Mouse (Mus musculus) hindbrain, embryonic 16.5 days (tissue): ENCODE measurements at regions not wholly inside any gene's neighbourhood (a gene's known extent, or its start where the extent isn't known, plus 50 kb on each side); places are given as distances from the start of the nearest gene placed in this dataset.
A peak's percentile ranks its signal among the peaks of the same experiment; 100 is the strongest.

Experiments used
- ATAC-seq: fragments of 200-750 bp; cut with Nextera tagmentation; 2 replicates; pipeline ENCODE4 v1.8.0; 2017; ENCODE audit warnings: moderate TSS enrichment, moderate library complexity
- H3K27ac ChIP-seq: fragments of 300-500 bp; sonication (generic); 2 replicates; pipeline ENCODE4 v1.5.1; 2014; ENCODE audit warnings: low read depth, mild to moderate bottlenecking, control low read depth, low read length, moderate library complexity
- H3K27me3 ChIP-seq: fragments of 300-500 bp; sonication (generic); replicated peaks from 2 replicates; pipeline ENCODE4 v1.6.1; 2014; ENCODE audit warnings: low read length; ENCODE audit not compliant: control insufficient read depth, insufficient read depth
- H3K36me3 ChIP-seq: fragments of 300-500 bp; sonication (generic); 2 replicates; pipeline ENCODE4 v1.6.1; 2014; ENCODE audit warnings: mild to moderate bottlenecking, low read length, moderate library complexity, mixed read lengths; ENCODE audit not compliant: control insufficient read depth, insufficient read depth
- H3K4me1 ChIP-seq: fragments of 300-500 bp; sonication (generic); 2 replicates; pipeline ENCODE4 v1.6.1; 2014; ENCODE audit warnings: low read depth, low read length; ENCODE audit not compliant: control insufficient read depth, insufficient read depth
- H3K4me2 ChIP-seq: fragments of 300-500 bp; sonication (generic); 2 replicates; pipeline ENCODE4 v1.6.1; 2014; ENCODE audit warnings: mild to moderate bottlenecking, low read length, control low read depth, moderate library complexity
- H3K4me3 ChIP-seq: fragments of 300-500 bp; sonication (generic); 2 replicates; pipeline ENCODE4 v1.5.1; 2014; ENCODE audit warnings: mild to moderate bottlenecking, low read length, control low read depth, moderate library complexity
- H3K9ac ChIP-seq: fragments of 300-500 bp; sonication (generic); 2 replicates; pipeline ENCODE4 v1.6.1; 2014; ENCODE audit warnings: low read depth, mild to moderate bottlenecking, control low read depth, low read length, moderate library complexity
- H3K9me3 ChIP-seq: fragments of 300-500 bp; sonication (generic); 2 replicates; pipeline ENCODE4 v1.6.1; 2014; ENCODE audit warnings: mild to moderate bottlenecking, low read length, moderate library complexity; ENCODE audit not compliant: control insufficient read depth
- WGBS: fragments of 180-500 bp; shearing (Covaris S2); extraction: QIAGEN DNeasy Blood & Tissue Kit; methylation state at CpG from one replicate; pipeline ENCODE4 v1.1.7; 2014; 5-methylcytosine and 5-hydroxymethylcytosine counted together

DNA sequence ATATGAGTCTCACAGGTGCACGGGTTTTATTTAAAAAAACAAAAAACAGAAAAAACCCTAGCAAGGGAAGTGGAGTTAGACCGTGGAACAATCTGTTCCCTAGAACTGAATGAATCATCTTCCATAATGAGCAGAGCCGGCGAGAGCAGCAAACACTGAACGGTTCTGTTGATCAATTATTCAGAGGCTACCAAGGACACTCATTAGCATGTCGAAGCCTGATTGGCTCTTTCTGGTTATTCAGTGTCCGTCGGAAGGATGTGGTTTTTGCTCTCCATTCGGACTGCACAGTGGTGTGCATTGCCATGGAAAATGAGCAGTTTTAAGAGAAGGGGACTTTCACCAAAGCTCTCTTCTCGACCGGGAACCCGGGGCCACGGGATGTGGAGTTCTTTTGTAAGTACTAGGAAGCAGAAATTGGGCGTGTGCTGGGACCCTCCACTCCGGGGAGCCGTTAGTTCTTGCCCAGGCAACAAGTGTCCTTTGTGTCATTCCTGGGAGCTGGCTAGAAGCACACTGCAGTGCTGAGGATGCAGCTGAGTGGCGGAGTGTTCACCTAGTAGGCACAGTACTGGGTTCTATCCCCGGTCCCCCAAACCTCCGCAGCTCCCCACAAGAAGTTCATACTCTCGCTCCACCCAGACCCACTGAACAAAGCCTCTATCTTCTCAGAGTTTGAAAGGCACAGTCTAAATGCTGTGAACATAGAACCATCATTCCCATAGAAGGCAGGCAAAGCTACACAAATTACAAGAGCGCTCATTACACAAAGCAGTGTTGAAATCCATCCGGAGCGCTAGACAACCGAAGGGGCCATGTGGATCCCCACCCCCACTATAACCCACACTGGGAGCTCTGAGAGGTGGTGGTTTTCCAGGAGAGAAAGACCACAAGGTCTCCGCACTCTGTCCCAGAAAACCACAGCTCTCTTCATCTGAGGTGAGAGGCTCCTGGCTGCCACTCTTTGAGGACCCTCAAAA, 83.9 kb upstream of the Zfp366 start:
- 28% methylated on average over 25 of the region's 25 CpGs for WGBS
- Histone ChIP-seq H3K27ac (peak overlapping the region; percentile 65), H3K4me2 (peak overlapping the region; percentile 43), H3K9me3 (no peaks in the 10 kb centered on the region), H3K27me3 (no peaks in the 10 kb centered on the region), H3K36me3 (no peaks in the 10 kb centered on the region), H3K4me3 (peak overlapping the region; percentile 4; the same call in 1 of the 2 replicates), H3K4me1 (peaks cover 14% of the 10 kb centered on the region), H3K9ac (no peak overlapping the region)
- peak; percentile 92 for ATAC-seq

GRCm38 (mm10) chr13:99099794-99100429, 84.7 kb upstream of the Zfp366 start:
- ATAC-seq: peak; percentile 73
- H3K4me1 ChIP-seq: peaks cover 14% of the 10 kb centered on the region
- no peak overlapping the region for H3K4me3 ChIP-seq
- H3K27ac ChIP-seq: peak overlapping the region; percentile 66
- H3K9ac ChIP-seq: no peak overlapping the region
- H3K36me3 ChIP-seq: no peaks in the 10 kb centered on the region
- H3K27me3 ChIP-seq: no peaks in the 10 kb centered on the region
- H3K4me2 ChIP-seq: peak overlapping the region; percentile 43
- no peaks in the 10 kb centered on the region for H3K9me3 ChIP-seq
- 25% methylated on average over 6 of the region's 6 CpGs for WGBS

GRCm38 (mm10) chr13:99099226-99099625, 85.4 kb upstream of the Zfp366 start:
- H3K4me2 ChIP-seq: no peak overlapping the region
- WGBS: 77% methylated on average over 7 of the region's 7 CpGs

DNA sequence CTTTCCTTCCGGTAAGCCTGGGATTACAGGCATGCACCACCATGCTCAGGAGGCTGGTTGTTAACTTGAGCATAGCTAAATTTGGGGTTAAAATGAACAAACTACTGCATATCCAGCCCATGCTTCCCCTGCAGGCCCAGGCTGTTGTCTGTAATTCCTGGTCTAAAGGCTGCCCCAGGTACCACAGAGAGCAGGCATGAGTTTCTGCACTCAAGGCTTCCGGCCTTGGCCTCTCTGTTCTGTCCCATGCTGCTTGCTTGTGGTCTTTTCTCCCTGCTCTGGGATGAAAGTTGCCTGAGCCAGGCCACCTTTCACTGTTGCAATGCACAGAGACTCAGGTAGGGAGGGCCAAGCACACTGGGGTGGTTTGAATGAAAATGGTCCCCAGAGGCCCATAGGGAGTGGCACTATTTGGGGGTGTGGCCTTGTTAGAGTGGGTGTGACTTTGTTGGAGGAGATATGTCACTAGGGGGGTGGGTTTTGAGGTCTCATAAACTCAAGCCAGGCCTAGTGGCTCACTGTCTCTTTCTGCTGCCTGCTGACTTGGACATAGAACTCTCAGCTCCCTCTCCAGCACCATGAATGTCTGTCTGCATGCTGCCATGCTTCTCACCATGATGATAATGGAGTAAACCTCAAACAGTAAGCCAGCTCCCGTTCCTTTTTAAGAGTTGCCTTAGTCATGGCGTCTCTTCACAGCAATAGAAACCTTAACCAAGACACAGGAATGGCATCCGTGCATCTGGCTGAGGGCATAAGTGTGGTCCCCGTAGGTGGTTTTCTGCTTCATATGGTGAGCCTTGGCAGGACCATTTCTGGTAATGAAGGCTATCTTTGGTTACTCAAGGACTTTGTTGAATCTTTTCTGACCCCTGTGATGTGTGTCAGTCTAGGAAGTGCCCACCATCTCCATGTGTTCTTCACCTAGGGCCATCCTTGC, 86.7 kb upstream of the Zfp366 start:
- no peaks in the 10 kb centered on the region for H3K27me3 ChIP-seq
- H3K9me3 ChIP-seq: no peaks in the 10 kb centered on the region
- no peak overlapping the region for H3K9ac ChIP-seq
- no peak overlapping the region for H3K4me3 ChIP-seq
- no peaks in the 10 kb centered on the region for H3K36me3 ChIP-seq
- H3K4me2 ChIP-seq: no peak overlapping the region
- no peak for ATAC-seq
- H3K4me1 ChIP-seq: peaks cover 14% of the 10 kb centered on the region
- no peak overlapping the region for H3K27ac ChIP-seq
- WGBS: 93% methylated on average over 6 of the region's 6 CpGs

More at GRCm38 (mm10) chr13:99099226-99099625, 85.4 kb upstream of the Zfp366 start:
- Histone ChIP-seq H3K9ac (no peak overlapping the region), H3K9me3 (no peaks in the 10 kb centered on the region), H3K27ac (peak overlapping the region; percentile 66), H3K36me3 (no peaks in the 10 kb centered on the region), H3K4me3 (no peak overlapping the region), H3K27me3 (no peaks in the 10 kb centered on the region), H3K4me1 (peaks cover 14% of the 10 kb centered on the region)
- ATAC-seq: no peak

DNA sequence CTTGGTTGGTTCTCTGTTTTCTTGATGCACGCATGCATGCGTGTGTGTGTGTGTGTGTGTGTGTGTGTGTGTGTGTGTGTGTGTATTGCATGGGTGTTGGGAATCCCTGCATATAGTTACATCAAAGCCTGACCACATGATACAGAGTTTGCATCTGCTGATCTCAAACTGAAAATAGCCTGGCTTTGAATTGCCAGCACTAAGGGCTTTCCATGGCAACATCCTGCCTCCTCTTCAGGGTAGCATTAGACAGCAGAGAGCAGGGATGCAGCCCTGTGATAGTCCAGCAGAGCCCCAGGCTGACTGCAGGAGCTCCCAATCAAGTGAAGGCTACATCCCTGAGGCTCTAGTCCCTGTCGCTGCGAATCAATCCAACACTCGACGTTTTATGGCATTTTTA, 87.8 kb upstream of the Zfp366 start:
- H3K27ac ChIP-seq: no peak overlapping the region
- ATAC-seq: no peak
- no peaks in the 10 kb centered on the region for H3K9me3 ChIP-seq
- no peak overlapping the region for H3K4me3 ChIP-seq
- H3K27me3 ChIP-seq: no peaks in the 10 kb centered on the region
- peaks cover 18% of the 10 kb centered on the region for H3K4me1 ChIP-seq
- H3K36me3 ChIP-seq: no peaks in the 10 kb centered on the region
- WGBS: 92% methylated on average over 6 of the region's 6 CpGs
- H3K9ac ChIP-seq: no peak overlapping the region
- no peak overlapping the region for H3K4me2 ChIP-seq

- Histone ChIP-seq H3K4me1 (peaks cover 11% of the 10 kb centered on the region), H3K9me3 (no peaks in the 10 kb centered on the region), H3K4me3 (no peak overlapping the region), H3K36me3 (no peaks in the 10 kb centered on the region), H3K27me3 (no peaks in the 10 kb centered on the region), H3K27ac (no peak overlapping the region), H3K4me2 (no peak overlapping the region), H3K9ac (no peak overlapping the region)
- no peak for ATAC-seq
- 92% methylated on average over 5 of the region's 5 CpGs for WGBS
These were observed 89.6 kb upstream of the Zfp366 start for GRCm38 (mm10) chr13:99095006-99095405.

GRCm38 (mm10) chr13:99094221-99094620, 90.4 kb upstream of the Zfp366 start:
- no peak for ATAC-seq
- no peak overlapping the region for H3K9ac ChIP-seq
- H3K4me3 ChIP-seq: no peak overlapping the region
- H3K36me3 ChIP-seq: no peaks in the 10 kb centered on the region
- no peak overlapping the region for H3K4me2 ChIP-seq
- no peaks in the 10 kb centered on the region for H3K9me3 ChIP-seq
- H3K4me1 ChIP-seq: peaks cover 6% of the 10 kb centered on the region
- H3K27ac ChIP-seq: no peak overlapping the region
- no peaks in the 10 kb centered on the region for H3K27me3 ChIP-seq
- WGBS: 72% methylated on average over 5 of the region's 5 CpGs

- Histone ChIP-seq H3K27ac (peak overlapping the region; percentile 53), H3K4me3 (no peak overlapping the region), H3K9me3 (no peaks in the 10 kb centered on the region), H3K36me3 (no peaks in the 10 kb centered on the region), H3K4me2 (peak overlapping the region; percentile 9; the same call in 1 of the 2 replicates), H3K9ac (no peak overlapping the region), H3K4me1 (peaks cover 4% of the 10 kb centered on the region), H3K27me3 (no peaks in the 10 kb centered on the region)
- ATAC-seq: peak; percentile 96
- 6% methylated on average over 9 of the region's 9 CpGs for WGBS
These were observed 91.4 kb upstream of the Zfp366 start for GRCm38 (mm10) chr13:99093269-99093668.
